Mouse (Mus musculus): Measurements from ENCODE around the gene Gpatch8. TPM values are rescaled to one million over a fixed set of nuclear protein-coding genes. Genes with fewer than 3 reads are reported as not detected.

Gene Gpatch8
- polyA plus RNA-seq, 1 experiment from 2014 or later, result 46.1 TPM

DNA sequence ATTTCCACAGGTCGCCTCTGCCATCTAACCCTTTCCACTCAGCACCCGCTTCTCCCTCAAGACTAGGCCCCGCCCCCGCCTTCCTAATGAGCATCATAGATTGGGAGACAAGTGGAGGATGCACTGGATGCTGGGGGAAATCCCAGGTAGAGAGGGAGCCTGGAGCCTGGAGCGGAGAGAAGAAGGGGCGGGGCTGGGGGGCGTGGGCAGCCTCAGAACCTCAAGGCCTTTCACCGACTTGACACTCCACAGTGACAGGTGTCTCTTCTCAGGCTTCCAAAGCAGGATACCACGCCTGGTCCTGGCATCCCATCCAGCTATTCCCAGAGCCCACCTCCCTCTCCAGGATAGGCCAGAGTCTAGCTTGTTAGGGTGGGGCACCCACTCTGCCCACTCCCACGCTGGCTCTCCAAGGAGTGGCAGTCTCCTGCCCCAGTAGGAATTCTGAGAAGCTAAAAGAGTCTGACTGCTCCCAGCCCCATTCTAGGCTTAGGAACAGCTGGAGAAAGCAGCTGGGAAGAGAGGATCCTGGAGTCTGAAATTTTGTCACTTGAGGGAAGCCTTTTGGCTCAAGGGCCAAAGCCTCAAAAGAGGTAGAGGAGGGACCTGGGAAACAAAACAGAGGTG, 110.8 kb downstream of the Gpatch8 start:
- 12% methylated on average over 10 of the region's 10 CpGs for WGBS
- Histone ChIP-seq H3K4me1 (ENCODE audit: control insufficient read depth, insufficient read depth, low read length) (peaks cover 20% of the 10 kb centered on the region), H3K4me3 (ENCODE audit: low read depth, low read length) (peak overlapping the region; percentile 97), H3K36me3 (ENCODE audit: control insufficient read depth, insufficient read depth, low read length) (peaks cover 4% of the 10 kb centered on the region), H3K27me3 (ENCODE audit: control insufficient read depth, insufficient read depth, low read length) (peaks cover 9% of the 10 kb centered on the region; the same call in 1 of the 2 replicates), H3K4me2 (ENCODE audit: low read depth) (peak overlapping the region; percentile 90), H3K27ac (ENCODE audit: low read depth, low read length) (no peak overlapping the region), H3K9ac (ENCODE audit: low read length) (peak overlapping the region; percentile 98; the same call in 1 of the 2 replicates), H3K9me3 (ENCODE audit: control insufficient read depth, low read length) (no peaks in the 10 kb centered on the region)
- DNase-seq (ENCODE audit: low spot score), result no peak
- ATAC-seq (ENCODE audit: insufficient read depth, low FRiP score, low TSS enrichment), result no peak

DNA sequence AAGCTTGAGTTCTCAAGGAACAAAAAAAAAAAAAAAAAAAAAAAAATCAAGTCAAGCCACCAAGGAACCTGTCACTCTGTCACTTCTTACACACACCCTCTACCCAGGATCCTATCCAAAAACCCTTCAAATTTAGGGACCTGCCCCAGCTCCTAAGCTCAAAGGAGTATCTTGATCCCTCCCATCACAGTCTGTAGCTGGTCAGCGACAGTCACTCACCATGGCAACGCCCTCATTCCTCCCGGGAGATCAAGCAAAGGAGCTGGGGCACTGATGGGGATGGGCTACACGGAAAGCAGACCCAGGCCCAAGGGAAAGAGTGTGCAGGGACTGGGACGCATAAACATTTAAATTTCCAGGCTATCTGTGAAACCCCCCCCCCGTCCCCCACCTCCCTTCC, 111.4 kb downstream of the Gpatch8 start:
- Histone ChIP-seq H3K4me3 (ENCODE audit: low read depth, low read length) (peak overlapping the region; percentile 15; the same call in 1 of the 2 replicates), H3K9me3 (ENCODE audit: control insufficient read depth, low read length) (no peaks in the 10 kb centered on the region), H3K27me3 (ENCODE audit: control insufficient read depth, insufficient read depth, low read length) (peaks cover 6% of the 10 kb centered on the region; the same call in 1 of the 2 replicates), H3K27ac (ENCODE audit: low read depth, low read length) (no peak overlapping the region), H3K36me3 (ENCODE audit: control insufficient read depth, insufficient read depth, low read length) (peaks cover 8% of the 10 kb centered on the region), H3K4me1 (ENCODE audit: control insufficient read depth, insufficient read depth, low read length) (peaks cover 20% of the 10 kb centered on the region), H3K4me2 (ENCODE audit: low read depth) (peak overlapping the region; percentile 90), H3K9ac (ENCODE audit: low read length) (no peak overlapping the region)
- WGBS, result 4% methylated on average over 6 of the region's 6 CpGs
- no peak for ATAC-seq (ENCODE audit: insufficient read depth, low FRiP score, low TSS enrichment)
- no peak for DNase-seq (ENCODE audit: low spot score)

DNA sequence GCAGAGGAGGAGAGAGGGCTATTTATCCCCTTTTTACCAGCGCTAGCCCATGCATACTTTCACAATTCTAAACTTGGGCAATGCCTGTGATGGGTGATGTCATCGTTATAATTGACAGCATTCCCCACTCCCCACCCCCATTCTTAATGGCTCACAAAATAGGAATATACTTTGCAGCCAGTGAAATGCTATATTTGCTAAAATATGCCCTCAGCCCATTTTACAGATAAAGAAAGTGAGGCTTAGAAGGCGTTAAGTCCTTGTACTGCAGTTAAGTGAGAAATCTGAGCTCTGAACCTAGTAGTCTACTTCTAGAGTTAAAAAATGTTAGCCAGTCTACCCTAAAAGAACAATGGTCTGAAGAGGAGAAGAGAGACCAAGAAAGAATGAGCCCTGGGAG, 111.9 kb downstream of the Gpatch8 start:
- no peak overlapping the region for H3K4me3 ChIP-seq (ENCODE audit: low read depth, low read length)
- no peak overlapping the region for H3K4me2 ChIP-seq (ENCODE audit: low read depth)
- DNase-seq (ENCODE audit: low spot score) (no peak), ATAC-seq (ENCODE audit: insufficient read depth, low FRiP score, low TSS enrichment) (no peak)
- 81% methylated on average over 3 of the region's 3 CpGs for WGBS
- H3K4me1 ChIP-seq (ENCODE audit: control insufficient read depth, insufficient read depth, low read length), result peaks cover 20% of the 10 kb centered on the region
- H3K36me3 ChIP-seq (ENCODE audit: control insufficient read depth, insufficient read depth, low read length), result peaks cover 12% of the 10 kb centered on the region
- no peak overlapping the region for H3K27ac ChIP-seq (ENCODE audit: low read depth, low read length)
- H3K9me3 ChIP-seq (ENCODE audit: control insufficient read depth, low read length), result no peaks in the 10 kb centered on the region
- H3K27me3 ChIP-seq (ENCODE audit: control insufficient read depth, insufficient read depth, low read length), result peaks cover 5% of the 10 kb centered on the region; the same call in 1 of the 2 replicates
- no peak overlapping the region for H3K9ac ChIP-seq (ENCODE audit: low read length)

DNA sequence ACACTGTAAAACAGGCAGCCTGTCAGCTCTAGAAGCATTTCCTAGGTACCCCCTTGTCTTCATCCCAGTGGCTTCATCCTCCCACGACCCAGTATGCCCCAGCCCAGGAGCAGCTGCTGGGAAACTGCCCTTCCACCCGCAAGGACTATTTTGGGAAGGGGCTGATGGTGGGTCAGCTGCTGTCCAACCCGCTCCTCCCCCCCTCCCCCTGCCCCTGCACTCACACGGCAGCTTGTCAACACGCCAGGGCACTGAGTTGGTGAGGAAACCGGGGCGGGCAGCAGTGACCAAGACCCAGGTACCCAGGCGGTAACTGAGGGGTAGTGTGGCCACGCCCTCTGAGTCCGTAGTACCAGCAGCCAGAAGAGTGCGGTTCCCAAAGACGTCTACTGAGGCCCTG, 112.5 kb downstream of the Gpatch8 start:
- H3K4me2 ChIP-seq (ENCODE audit: low read depth), result no peak overlapping the region
- DNase-seq (ENCODE audit: low spot score), result no peak
- H3K9ac ChIP-seq (ENCODE audit: low read length), result no peak overlapping the region
- H3K4me1 ChIP-seq (ENCODE audit: control insufficient read depth, insufficient read depth, low read length), result peaks cover 20% of the 10 kb centered on the region
- 62% methylated on average over 12 of the region's 12 CpGs for WGBS
- H3K27ac ChIP-seq (ENCODE audit: low read depth, low read length), result no peak overlapping the region
- 0 out of 2 replicates have a peak, but pooled peaks cover 4% of the 10 kb centered on the region for H3K27me3 ChIP-seq (ENCODE audit: control insufficient read depth, insufficient read depth, low read length)
- H3K9me3 ChIP-seq (ENCODE audit: control insufficient read depth, low read length), result no peaks in the 10 kb centered on the region
- H3K4me3 ChIP-seq (ENCODE audit: low read depth, low read length), result no peak overlapping the region
- ATAC-seq (ENCODE audit: insufficient read depth, low FRiP score, low TSS enrichment), result no peak
- H3K36me3 ChIP-seq (ENCODE audit: control insufficient read depth, insufficient read depth, low read length), result peaks cover 14% of the 10 kb centered on the region

DNA sequence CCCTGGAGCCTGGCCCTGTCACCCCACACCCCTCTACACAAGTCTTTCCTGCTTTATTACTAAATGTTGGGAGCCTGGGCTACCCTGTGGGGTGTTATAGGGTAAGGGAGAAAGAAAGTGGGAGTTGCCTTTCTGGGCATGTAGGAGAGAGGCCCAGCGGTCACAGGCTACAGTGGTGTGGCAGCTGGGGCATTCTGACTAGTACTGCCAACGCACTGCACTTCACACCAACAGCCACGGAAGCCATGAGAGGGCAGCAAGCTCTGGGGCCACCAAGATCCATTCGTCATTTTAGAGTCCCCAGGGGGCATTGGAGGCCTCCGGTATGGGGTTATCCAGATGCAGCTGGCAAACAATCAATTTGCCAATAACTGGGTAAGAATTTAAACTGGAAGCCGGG, 114.1 kb downstream of the Gpatch8 start:
- peaks cover 34% of the 10 kb centered on the region for H3K4me1 ChIP-seq (ENCODE audit: control insufficient read depth, insufficient read depth, low read length)
- no peak overlapping the region for H3K27ac ChIP-seq (ENCODE audit: low read depth, low read length)
- 81% methylated on average over 6 of the region's 6 CpGs for WGBS
- no peaks in the 10 kb centered on the region for H3K9me3 ChIP-seq (ENCODE audit: control insufficient read depth, low read length)
- H3K36me3 ChIP-seq (ENCODE audit: control insufficient read depth, insufficient read depth, low read length), result peaks cover 14% of the 10 kb centered on the region
- no peak for ATAC-seq (ENCODE audit: insufficient read depth, low FRiP score, low TSS enrichment)
- H3K4me2 ChIP-seq (ENCODE audit: low read depth), result no peak overlapping the region
- H3K4me3 ChIP-seq (ENCODE audit: low read depth, low read length), result no peak overlapping the region
- no peak overlapping the region for H3K9ac ChIP-seq (ENCODE audit: low read length)
- no peak for DNase-seq (ENCODE audit: low spot score)
- H3K27me3 ChIP-seq (ENCODE audit: control insufficient read depth, insufficient read depth, low read length), result 0 out of 2 replicates have a peak, but pooled peaks cover 4% of the 10 kb centered on the region

DNA sequence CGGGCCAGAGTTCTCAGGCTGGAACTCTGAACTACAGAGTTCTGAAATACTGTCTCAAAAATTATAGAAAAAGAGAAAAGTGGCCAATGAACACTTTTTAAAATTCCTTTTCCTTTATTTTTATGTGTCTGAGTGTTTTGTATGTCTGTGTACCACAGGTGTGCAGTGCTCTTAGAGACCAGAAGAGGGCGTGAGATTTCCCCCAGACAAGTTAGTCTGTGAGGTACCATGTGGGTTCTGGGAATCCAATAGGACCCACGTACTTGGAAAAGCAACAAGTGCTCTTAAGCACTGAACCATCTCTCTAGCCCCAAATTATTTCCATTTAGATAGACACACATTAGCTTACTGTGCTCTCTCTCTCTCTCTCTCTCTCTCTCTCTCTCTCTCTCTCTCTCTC, 114.8 kb downstream of the Gpatch8 start:
- H3K27ac ChIP-seq (ENCODE audit: low read depth, low read length), result no peak overlapping the region
- no peaks in the 10 kb centered on the region for H3K9me3 ChIP-seq (ENCODE audit: control insufficient read depth, low read length)
- 0 out of 2 replicates have a peak, but pooled peaks cover 4% of the 10 kb centered on the region for H3K27me3 ChIP-seq (ENCODE audit: control insufficient read depth, insufficient read depth, low read length)
- no peak overlapping the region for H3K9ac ChIP-seq (ENCODE audit: low read length)
- H3K4me3 ChIP-seq (ENCODE audit: low read depth, low read length), result no peak overlapping the region
- H3K4me2 ChIP-seq (ENCODE audit: low read depth), result no peak overlapping the region
- no peak for ATAC-seq (ENCODE audit: insufficient read depth, low FRiP score, low TSS enrichment)
- H3K36me3 ChIP-seq (ENCODE audit: control insufficient read depth, insufficient read depth, low read length), result peaks cover 14% of the 10 kb centered on the region
- H3K4me1 ChIP-seq (ENCODE audit: control insufficient read depth, insufficient read depth, low read length), result peaks cover 36% of the 10 kb centered on the region
- WGBS, result 79% methylated on average over 3 of the region's 3 CpGs
- no peak for DNase-seq (ENCODE audit: low spot score)

DNA sequence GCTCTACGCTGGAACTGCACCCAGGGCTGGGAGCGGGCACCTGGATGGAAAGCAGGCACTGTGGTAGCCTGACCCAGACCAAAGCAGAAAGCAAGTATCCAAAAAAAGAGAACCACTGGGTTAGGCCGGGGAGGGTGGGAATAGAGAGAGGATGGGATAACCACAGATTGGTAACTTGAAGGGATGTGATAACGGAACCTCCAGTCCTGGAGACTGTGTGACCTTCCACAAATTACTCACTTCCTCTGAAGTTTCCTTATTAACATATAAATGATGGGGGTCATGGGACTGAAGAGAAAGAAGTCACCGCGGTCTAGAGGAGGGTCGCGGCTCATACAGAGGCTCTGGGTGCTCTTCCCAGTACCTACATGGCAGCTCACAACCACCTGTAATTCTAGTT, 115.9 kb downstream of the Gpatch8 start:
- Histone ChIP-seq H3K36me3 (ENCODE audit: control insufficient read depth, insufficient read depth, low read length) (peaks cover 14% of the 10 kb centered on the region), H3K27ac (ENCODE audit: low read depth, low read length) (no peak overlapping the region), H3K4me3 (ENCODE audit: low read depth, low read length) (no peak overlapping the region), H3K9me3 (ENCODE audit: control insufficient read depth, low read length) (no peaks in the 10 kb centered on the region), H3K4me2 (ENCODE audit: low read depth) (no peak overlapping the region), H3K27me3 (ENCODE audit: control insufficient read depth, insufficient read depth, low read length) (0 out of 2 replicates have a peak, but pooled peaks cover 4% of the 10 kb centered on the region), H3K4me1 (ENCODE audit: control insufficient read depth, insufficient read depth, low read length) (peaks cover 24% of the 10 kb centered on the region), H3K9ac (ENCODE audit: low read length) (no peak overlapping the region)
- DNase-seq (ENCODE audit: low spot score), result no peak
- WGBS, result 90% methylated on average over 8 of the region's 8 CpGs
- ATAC-seq (ENCODE audit: insufficient read depth, low FRiP score, low TSS enrichment), result no peak

DNA sequence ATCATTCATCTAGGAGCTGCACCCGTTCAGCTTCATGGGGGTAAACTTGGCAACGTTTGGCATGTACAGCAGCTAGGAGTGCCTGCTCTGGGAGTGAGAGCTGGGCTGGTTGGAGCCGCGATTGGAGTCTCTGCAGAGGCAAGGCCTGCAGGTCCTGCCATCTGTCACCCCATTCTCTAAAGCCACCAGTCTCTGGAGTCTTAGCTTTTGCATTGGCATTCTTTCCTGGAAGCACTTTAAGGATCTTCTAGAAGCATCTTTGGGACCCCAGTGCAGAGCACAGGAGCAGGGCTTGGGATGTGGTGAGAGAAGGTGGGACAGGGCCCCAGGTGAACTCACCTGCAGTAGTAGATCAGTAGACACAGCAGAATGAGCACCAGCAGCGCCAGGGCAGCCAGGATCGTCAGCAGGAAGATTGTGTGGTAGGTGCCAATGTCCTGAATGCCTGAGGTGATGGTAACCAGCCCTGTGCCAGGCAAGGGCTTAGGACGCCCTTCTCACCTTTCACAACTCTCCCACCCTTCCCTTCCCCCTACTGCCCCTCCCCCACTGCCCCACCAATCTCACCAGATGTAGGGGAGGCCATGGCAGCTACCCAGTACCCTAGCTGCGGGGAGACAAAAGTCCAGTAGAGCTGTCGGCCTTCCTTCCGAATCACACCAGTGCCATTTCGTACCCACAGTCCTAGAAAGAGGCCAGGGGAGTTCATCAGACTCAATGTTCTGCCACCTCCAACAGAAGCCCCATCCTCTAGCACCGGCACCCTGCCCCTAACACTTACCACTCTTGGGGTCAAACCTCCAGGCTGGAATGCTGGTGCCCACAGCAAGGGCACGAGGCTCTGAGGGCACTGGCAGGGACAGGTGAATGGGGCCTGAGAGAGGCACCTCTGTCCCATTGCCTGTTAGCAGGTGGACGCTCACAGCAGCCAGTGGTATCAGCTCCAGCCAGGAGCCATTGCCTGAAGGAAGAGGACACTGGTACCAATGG, 116.8 kb downstream of the Gpatch8 start:
- Histone ChIP-seq H3K4me1 (ENCODE audit: control insufficient read depth, insufficient read depth, low read length) (peaks cover 17% of the 10 kb centered on the region), H3K36me3 (ENCODE audit: control insufficient read depth, insufficient read depth, low read length) (peaks cover 16% of the 10 kb centered on the region), H3K9me3 (ENCODE audit: control insufficient read depth, low read length) (no peaks in the 10 kb centered on the region), H3K4me3 (ENCODE audit: low read depth, low read length) (no peak overlapping the region), H3K9ac (ENCODE audit: low read length) (no peak overlapping the region), H3K4me2 (ENCODE audit: low read depth) (no peak overlapping the region), H3K27me3 (ENCODE audit: control insufficient read depth, insufficient read depth, low read length) (0 out of 2 replicates have a peak, but pooled peaks cover 4% of the 10 kb centered on the region), H3K27ac (ENCODE audit: low read depth, low read length) (no peak overlapping the region)
- ATAC-seq (ENCODE audit: insufficient read depth, low FRiP score, low TSS enrichment) (no peak), DNase-seq (ENCODE audit: low spot score) (no peak)
- WGBS, result 73% methylated on average over 14 of the region's 14 CpGs

All from neural tube, embryonic 11.5 days (tissue).